Mouse (Mus musculus) frontal cortex, adult (tissue): ENCODE measurements around the gene Tjp1.
A peak's percentile ranks its signal among the peaks of the same experiment; 100 is the strongest.

Experiments
- ATAC-seq: cut with Nextera tagmentation; 2 replicates; pipeline ENCODE4 v1.9.2; 2017; ENCODE audit warnings: mild to moderate bottlenecking, moderate library complexity, mixed read lengths; ENCODE audit not compliant: low TSS enrichment

The Tjp1 gene

DNA sequence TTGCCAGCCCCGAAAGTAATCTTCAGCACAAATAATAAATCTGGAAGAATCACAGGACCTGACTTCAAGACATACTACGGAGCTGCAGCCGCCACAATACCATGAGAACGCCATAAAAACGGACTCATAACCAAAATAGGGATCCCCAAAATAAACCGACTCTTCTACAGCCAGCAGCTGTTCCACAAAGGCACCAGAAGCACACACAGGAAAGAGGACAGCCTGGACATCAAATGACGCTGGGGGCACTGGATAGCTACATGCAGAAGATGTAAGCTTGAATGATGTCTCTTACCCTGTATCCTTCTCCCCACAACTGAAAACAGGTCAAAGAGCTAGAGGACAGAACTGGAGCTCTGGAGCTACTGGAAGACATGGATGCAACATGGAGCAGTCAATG, 138.0 kb downstream of the Tjp1 start:
- ATAC-seq: peak; percentile 36; the same call in 1 of the 2 replicates

DNA sequence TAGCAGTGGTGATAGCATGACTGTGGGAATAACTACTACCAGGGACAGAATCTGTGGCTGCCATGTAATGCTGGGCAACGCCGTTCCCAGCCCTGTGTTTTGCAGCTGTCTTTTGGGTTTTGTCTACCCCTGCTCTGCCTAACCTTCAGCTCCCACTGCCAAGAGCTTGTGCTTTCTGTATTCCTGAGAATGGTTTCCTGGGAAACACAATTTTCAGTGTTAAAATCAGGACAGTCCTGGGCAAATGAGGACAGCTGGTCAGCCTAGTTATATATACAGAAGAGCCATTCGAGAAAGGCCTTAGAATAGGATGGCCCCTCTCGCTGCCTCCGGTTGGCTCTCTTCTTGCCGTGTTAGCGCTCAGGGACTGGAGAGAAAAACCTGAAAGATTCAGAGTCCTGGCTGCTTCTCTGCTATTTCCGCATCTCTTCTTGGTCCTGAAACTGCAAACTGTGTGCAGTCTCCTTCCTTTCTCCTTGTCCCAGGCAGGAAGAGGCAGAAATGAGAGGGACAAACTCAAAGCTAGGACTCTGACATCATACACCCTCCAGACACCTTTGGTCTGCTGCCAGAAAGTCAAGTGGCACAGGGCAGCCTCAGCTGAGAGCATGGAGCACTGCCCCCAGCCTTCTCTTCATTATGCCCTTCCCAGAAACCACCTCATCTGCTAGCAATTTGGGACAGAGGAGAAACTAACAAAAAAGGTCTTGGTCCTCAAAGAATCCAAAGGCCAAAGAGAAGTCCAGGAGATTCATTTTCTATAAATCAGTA, 139.2 kb downstream of the Tjp1 start:
- peak; percentile 45 for ATAC-seq

- no peak for ATAC-seq
Observed at GRCm38 (mm10) chr7:65387560-65388175, 139.9 kb downstream of the Tjp1 start.

DNA sequence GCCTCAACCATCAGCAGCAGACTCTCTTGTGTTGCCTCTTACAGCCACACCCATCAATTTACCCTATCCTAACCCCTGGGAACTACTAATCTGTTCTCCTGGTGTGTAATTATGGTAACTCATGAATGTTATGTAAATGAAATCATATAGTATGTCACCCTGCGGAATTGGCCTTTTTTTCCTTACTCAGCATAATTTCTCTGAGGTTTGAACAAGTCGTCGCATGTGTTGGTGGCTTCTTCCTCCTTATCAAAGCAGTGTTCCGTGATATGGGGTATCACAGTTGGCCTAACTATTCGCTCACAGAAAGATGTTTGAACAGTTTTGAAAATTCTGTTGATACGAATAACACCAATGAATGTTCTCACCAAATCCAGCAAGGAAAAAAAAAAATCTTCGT, 142.8 kb downstream of the Tjp1 start:
- ATAC-seq: no peak

GRCm38 (mm10) chr7:65382515-65383283, 144.9 kb downstream of the Tjp1 start:
- ATAC-seq: peak; percentile 56

DNA sequence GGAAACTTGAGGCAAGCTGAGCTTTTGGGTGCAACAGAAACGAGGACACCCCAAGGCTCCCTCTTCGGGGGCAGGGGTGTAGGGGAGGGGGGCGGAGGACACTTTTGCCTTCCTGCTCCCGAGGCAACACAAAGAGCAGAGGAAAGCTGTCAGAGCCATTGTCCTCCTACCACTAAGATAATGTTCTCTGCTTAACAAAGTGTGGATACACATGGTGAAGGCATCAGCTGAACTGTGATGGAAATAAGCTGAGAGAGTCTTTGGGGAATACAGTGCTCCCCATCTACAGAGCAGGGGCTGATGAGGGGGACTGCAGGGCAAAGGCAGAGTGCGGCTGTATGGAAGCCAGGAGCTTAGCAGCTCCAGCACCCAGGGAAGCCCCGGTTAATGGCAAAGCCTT, 145.7 kb downstream of the Tjp1 start:
- peak; percentile 44; the same call in 1 of the 2 replicates for ATAC-seq

GRCm38 (mm10) chr7:65380716-65381115, 146.9 kb downstream of the Tjp1 start:
- no peak for ATAC-seq

- no peak for ATAC-seq
Observed at GRCm38 (mm10) chr7:65378818-65379565, 148.6 kb downstream of the Tjp1 start.

- no peak for ATAC-seq
Observed at GRCm38 (mm10) chr7:65377521-65377920, 150.1 kb downstream of the Tjp1 start.

GRCm38 (mm10) chr7:65375621-65376020, 152.0 kb downstream of the Tjp1 start:
- no peak for ATAC-seq

DNA sequence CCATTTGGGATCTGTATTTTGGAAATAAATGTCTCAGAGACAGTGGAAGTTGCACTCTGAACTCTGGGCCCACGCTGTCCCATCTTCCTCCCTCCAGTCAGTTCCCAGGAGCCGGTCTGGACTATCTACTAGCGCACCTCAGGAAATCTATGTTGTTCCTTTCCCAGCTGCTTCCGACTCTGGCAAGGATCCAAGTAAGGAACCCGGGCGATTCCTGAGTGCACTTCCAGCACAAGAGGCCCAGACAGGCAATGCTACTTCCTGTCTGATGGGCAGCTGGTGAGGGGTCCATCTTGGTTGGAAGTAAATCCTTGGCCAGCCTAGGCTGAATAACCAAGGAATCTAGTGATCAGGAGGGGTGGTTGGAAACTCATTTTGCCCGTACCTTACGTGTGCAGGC, 152.4 kb downstream of the Tjp1 start:
- no peak for ATAC-seq

DNA sequence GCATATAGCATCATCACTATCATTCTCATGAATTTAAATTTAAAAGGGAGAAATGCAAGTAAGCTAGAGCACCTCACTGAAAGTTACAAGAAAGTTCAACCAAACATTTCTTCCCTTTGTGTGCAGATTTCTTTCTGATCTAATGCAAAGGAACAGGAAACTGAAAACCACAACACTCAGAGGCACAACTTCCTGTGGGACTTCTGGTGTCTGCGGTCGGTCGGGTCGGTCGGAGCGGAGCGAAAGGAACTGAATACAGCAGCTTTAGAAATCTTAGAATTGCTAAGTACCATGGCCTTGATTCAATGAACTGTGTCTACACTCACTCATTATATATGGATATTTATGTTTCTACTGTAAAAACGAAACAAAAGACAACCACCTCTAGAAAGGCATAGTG, 154.2 kb downstream of the Tjp1 start:
- no peak for ATAC-seq

- no peak for ATAC-seq
Observed at GRCm38 (mm10) chr7:65371765-65372164, 155.8 kb downstream of the Tjp1 start.

DNA sequence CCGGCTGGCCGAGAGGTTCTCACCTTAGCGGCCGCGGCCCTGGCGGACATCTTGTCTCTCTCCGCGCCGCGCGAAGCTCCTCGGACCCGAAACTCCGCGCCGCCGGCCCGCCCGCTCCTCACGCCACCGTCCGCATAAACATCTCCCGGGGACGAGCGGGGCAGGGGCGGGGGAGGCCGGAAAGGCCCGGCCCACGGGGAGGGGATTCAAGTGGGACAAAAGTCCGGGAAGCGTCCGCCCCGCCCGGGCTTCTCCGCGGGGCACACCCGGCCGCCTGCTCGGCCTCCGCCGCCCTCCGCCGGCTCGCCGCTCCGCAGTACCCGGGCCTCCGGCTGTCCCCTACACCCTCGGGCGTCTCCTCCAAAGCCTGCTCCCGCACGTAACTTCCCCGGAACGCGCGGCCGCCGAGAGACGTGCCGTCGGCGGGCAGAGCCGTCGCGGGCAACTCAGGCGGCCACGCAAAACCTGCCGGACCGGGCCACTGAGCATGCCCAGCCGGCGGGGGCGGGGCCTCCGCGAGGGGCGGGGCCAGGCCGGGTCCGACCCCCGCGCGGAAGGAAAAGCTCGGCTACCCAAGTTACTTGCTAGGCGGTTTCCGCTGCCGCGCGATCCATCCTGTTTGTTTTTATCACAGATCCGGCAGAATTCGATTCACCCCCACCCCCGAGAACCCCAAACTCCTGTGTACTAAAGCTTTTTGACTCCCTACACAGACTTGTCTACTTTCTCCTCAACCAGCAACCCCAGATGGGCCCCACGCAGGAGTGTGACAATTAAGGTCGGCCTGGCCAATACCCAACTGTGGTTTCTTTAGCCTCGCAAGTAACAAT, 156.6 kb downstream of the Tjp1 start:
- peak; percentile 64 for ATAC-seq

- ATAC-seq: no peak
Observed at GRCm38 (mm10) chr7:65370381-65370786, 157.2 kb downstream of the Tjp1 start.

GRCm38 (mm10) chr7:65369101-65369500, 158.5 kb downstream of the Tjp1 start:
- ATAC-seq: peak; percentile 31; the same call in 1 of the 2 replicates

GRCm38 (mm10) chr7:65367386-65368245, 160.0 kb downstream of the Tjp1 start:
- ATAC-seq: no peak

- no peak for ATAC-seq
Observed at GRCm38 (mm10) chr7:65366153-65366552, 161.4 kb downstream of the Tjp1 start.

DNA sequence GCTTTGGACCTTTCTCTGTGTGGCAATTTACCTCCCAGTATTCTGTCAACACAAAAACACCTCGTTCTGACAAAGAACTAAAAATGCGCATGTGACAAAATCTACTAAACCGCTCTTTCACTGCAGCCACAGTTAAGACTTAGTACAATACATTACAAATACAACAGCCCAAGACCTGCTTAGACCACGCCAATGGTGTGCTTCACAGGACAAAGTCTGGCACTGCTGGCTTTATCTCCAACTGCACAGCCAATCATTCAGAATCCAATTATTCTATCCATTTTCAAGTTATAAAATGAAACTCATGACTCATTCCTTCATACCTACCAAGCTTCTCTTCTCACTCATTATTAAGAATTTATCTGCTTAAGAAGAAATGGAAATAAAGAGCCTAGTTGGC, 162.0 kb downstream of the Tjp1 start:
- no peak for ATAC-seq

DNA sequence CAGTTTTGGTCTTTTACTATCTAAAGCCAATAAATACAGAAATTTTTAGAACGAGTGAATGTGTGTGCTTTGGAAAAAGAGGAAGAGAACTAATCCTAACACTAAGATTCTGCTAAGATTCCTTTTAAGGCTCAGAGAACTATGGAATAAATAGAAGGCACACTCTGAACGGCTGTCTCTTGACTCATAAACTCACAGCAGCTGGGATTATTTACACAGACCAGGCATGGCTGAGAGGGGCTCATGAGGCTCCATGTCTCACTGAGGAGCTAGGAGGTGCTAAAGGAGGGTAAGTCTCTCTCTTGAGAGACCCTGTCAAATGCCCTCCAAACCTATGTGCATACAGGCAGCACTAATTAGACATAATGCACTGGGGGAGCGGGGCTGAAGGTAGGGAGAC, 167.3 kb downstream of the Tjp1 start:
- ATAC-seq: peak; percentile 81
